Mouse (Mus musculus): ENCODE measurements around the gene Neil3. TPM values are rescaled to one million over a fixed set of nuclear protein-coding genes. Genes with fewer than 3 reads are reported as not detected.
"Not testable (repeated sequence)": the region's sequence is repeated elsewhere in the genome, so short reads cannot be mapped to it uniquely, and the experiment has no call there.

Gene Neil3
- polyA plus RNA-seq, 1 experiment from 2014 or later = 6.0 TPM

DNA sequence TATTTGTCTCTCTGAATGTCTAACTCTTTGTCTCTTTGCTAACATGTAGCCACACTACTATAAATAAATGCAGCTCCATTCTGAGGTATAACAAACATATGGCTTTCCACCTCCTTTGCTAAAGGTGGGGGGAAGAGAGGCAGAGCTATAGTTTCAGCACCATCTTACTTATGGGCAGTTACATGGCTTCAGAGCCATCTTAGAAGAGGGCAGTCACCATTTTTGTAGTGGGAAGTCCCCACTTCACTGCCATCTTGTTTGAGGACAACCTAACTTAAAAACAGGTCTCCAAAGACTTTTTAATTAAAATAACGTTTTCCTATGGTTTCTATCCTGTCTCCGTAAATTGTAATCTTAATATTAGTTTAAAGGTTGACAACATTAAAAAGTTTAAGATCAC lies 47.1 kb downstream of the Neil3 start:
- H3K4me3 ChIP-seq (replicated peaks; ENCODE audit: low read depth, low read length) = no peak overlapping the region
- no peaks in the 10 kb centered on the region for H3K36me3 ChIP-seq (ENCODE audit: control insufficient read depth, insufficient read depth, low read length)
- DNase-seq (no peak), ATAC-seq (ENCODE audit: low FRiP score, low TSS enrichment) (no peak)
- no peak overlapping the region for H3K27ac ChIP-seq (replicated peaks; ENCODE audit: low read depth, low read length)
- no peak overlapping the region for H3K4me2 ChIP-seq (ENCODE audit: low read length)
- no peaks in the 10 kb centered on the region for H3K9me3 ChIP-seq (ENCODE audit: control insufficient read depth, low read length)
- 92% methylated on average over 2 of the region's 2 CpGs for WGBS
- no peaks in the 10 kb centered on the region for H3K27me3 ChIP-seq (ENCODE audit: control insufficient read depth, insufficient read depth, low read length)
- no peak overlapping the region for H3K9ac ChIP-seq (replicated peaks; ENCODE audit: low read length)
- no peaks in the 10 kb centered on the region for H3K4me1 ChIP-seq (ENCODE audit: control insufficient read depth, insufficient read depth, low read length)

DNA sequence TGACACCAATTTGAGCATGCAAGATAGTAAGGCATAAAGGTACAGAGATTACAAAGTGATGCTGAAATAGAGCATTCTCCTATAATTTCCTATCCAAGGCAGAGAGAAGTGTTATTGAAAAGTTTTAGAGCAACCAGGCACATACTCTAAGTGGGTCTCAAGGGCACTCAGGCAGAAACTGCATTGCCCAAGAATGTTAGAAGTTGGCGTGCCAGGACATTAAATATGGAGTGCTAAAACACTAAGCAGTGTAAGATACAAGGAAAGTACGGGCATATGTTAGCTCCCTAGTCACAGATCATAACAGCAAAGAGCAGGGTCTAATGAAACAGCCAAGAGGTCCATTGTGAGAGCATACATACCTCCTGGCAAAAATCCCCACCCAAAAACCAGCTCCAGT lies 65.3 kb downstream of the Neil3 start:
- no peak overlapping the region for H3K4me3 ChIP-seq (replicated peaks; ENCODE audit: low read depth, low read length)
- H3K4me2 ChIP-seq (ENCODE audit: low read length) = no peak overlapping the region
- ATAC-seq (ENCODE audit: low FRiP score, low TSS enrichment) (no peak), DNase-seq (no peak)
- no peak overlapping the region for H3K27ac ChIP-seq (replicated peaks; ENCODE audit: low read depth, low read length)
- H3K36me3 ChIP-seq (ENCODE audit: control insufficient read depth, insufficient read depth, low read length) = no peaks in the 10 kb centered on the region
- no peaks in the 10 kb centered on the region for H3K27me3 ChIP-seq (ENCODE audit: control insufficient read depth, insufficient read depth, low read length)
- no peak overlapping the region for H3K9ac ChIP-seq (replicated peaks; ENCODE audit: low read length)
- WGBS = 86% methylated on average over 2 of the region's 2 CpGs
- H3K9me3 ChIP-seq (ENCODE audit: control insufficient read depth, low read length) = no peaks in the 10 kb centered on the region
- H3K4me1 ChIP-seq (ENCODE audit: control insufficient read depth, insufficient read depth, low read length) = no peaks in the 10 kb centered on the region

- Histone ChIP-seq H3K4me2 (ENCODE audit: low read length) (no peak overlapping the region), H3K27me3 (ENCODE audit: control insufficient read depth, insufficient read depth, low read length) (no peaks in the 10 kb centered on the region), H3K9ac (replicated peaks; ENCODE audit: low read length) (no peak overlapping the region), H3K27ac (replicated peaks; ENCODE audit: low read depth, low read length) (no peak overlapping the region), H3K4me1 (ENCODE audit: control insufficient read depth, insufficient read depth, low read length) (peaks cover 3% of the 10 kb centered on the region; the same call in 1 of the 2 replicates), H3K4me3 (replicated peaks; ENCODE audit: low read depth, low read length) (no peak overlapping the region), H3K36me3 (ENCODE audit: control insufficient read depth, insufficient read depth, low read length) (no peaks in the 10 kb centered on the region), H3K9me3 (ENCODE audit: control insufficient read depth, low read length) (no peaks in the 10 kb centered on the region)
- no peak for ATAC-seq (ENCODE audit: low FRiP score, low TSS enrichment)
- no peak for DNase-seq
- WGBS = 93% methylated on average over 6 of the region's 6 CpGs
Observed at GRCm38 (mm10) chr8:53566223-53566622, 72.6 kb downstream of the Neil3 start.

DNA sequence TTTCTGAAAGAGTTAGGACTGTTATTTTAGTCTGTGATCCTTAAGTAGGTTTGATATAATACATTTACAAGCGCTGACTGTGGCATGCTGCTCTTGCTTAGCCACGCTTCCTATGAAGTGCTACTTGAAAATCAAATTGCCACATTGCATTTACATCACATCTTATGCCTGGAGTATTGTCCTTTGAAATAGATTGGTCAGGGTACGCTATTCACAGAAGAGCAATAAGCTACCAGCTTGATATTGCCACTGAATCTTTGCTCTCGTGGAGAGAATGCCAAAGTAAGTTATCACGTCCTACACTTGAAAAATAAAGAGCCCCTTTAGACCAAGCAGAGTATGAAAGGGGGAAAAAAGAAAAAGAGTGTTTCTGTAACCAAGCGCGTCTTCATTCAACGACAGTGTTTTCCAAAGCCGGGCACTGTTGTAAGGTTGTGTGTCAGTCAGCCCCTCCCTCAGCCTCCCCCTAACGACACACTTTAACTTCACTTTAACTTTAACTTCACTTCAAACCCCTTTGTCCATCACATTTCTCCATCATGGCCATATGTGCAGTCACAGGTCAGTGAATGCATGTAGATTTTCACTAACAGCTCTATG lies 76.3 kb downstream of the Neil3 start:
- Histone ChIP-seq H3K9me3 (ENCODE audit: control insufficient read depth, low read length) (no peaks in the 10 kb centered on the region), H3K36me3 (ENCODE audit: control insufficient read depth, insufficient read depth, low read length) (no peaks in the 10 kb centered on the region), H3K4me3 (replicated peaks; ENCODE audit: low read depth, low read length) (no peak overlapping the region), H3K27me3 (ENCODE audit: control insufficient read depth, insufficient read depth, low read length) (no peaks in the 10 kb centered on the region), H3K27ac (replicated peaks; ENCODE audit: low read depth, low read length) (no peak overlapping the region), H3K4me2 (ENCODE audit: low read length) (0 out of 2 replicates have a peak overlapping the region, but pooled peaks have one; percentile 4), H3K9ac (replicated peaks; ENCODE audit: low read length) (no peak overlapping the region), H3K4me1 (ENCODE audit: control insufficient read depth, insufficient read depth, low read length) (peaks cover 3% of the 10 kb centered on the region; the same call in 1 of the 2 replicates)
- 21% methylated on average over 10 of the region's 10 CpGs for WGBS
- peak; percentile 67; the same call in 1 of the 2 replicates for ATAC-seq (ENCODE audit: low FRiP score, low TSS enrichment)
- peak; percentile 53 for DNase-seq

DNA sequence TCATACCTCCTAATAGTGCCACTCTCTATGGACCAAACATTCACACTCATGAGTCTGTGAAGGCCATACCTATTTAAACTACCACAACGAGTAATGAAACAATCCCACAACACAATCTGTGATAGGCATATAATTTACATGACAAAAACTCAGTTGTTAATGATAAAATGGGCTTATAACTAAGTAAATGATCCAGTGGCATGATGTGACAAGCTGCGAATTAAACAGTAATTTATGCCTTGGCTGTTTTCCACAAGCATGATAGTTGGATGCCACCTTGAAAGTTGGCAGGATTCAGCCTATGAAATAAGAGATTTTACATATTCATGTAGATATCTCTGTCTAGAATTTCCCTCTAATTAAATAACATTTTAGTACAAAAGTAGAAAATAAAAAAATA lies 99.3 kb downstream of the Neil3 start:
- H3K27me3 ChIP-seq (ENCODE audit: control insufficient read depth, insufficient read depth, low read length) = no peaks in the 10 kb centered on the region
- H3K9ac ChIP-seq (replicated peaks; ENCODE audit: low read length) = no peak overlapping the region
- no peak for ATAC-seq (ENCODE audit: low FRiP score, low TSS enrichment)
- no peak for DNase-seq
- H3K27ac ChIP-seq (replicated peaks; ENCODE audit: low read depth, low read length) = no peak overlapping the region
- no peak overlapping the region for H3K4me2 ChIP-seq (ENCODE audit: low read length)
- H3K4me3 ChIP-seq (replicated peaks; ENCODE audit: low read depth, low read length) = no peak overlapping the region
- H3K36me3 ChIP-seq (ENCODE audit: control insufficient read depth, insufficient read depth, low read length) = no peaks in the 10 kb centered on the region
- no peaks in the 10 kb centered on the region for H3K9me3 ChIP-seq (ENCODE audit: control insufficient read depth, low read length)
- no peaks in the 10 kb centered on the region for H3K4me1 ChIP-seq (ENCODE audit: control insufficient read depth, insufficient read depth, low read length)
- WGBS = 77% methylated on average over 2 of the region's 2 CpGs

DNA sequence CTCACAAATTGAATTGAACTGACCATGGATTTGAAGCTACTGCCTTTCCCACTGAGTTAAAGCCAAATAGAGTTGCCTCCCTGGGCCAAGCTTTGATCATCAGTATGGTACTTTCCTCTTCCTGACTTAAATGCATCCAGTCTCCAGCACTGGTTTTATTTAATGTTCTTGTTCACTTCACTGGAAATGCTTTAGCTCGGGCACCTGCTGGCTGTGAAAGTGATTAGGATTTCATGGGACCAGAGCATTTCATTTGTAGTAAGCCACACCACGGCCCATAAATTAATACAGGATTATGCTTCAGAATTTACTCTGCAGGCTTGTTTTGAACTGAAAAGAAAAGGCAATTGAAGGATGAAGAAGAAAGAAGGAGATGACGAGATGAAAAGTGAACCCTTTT lies 100.8 kb downstream of the Neil3 start:
- ATAC-seq (ENCODE audit: low FRiP score, low TSS enrichment); DNase-seq: not testable (repeated sequence)
- 18% methylated on average over 3 of the region's 3 CpGs for WGBS

More for the DNA sequence above, 100.8 kb downstream of the Neil3 start:
- not testable (repeated sequence) for H3K27me3 ChIP-seq (ENCODE audit: control insufficient read depth, insufficient read depth, low read length); H3K4me2 ChIP-seq (ENCODE audit: low read length); H3K4me3 ChIP-seq (replicated peaks; ENCODE audit: low read depth, low read length); H3K27ac ChIP-seq (replicated peaks; ENCODE audit: low read depth, low read length); H3K9ac ChIP-seq (replicated peaks; ENCODE audit: low read length); H3K4me1 ChIP-seq (ENCODE audit: control insufficient read depth, insufficient read depth, low read length); H3K9me3 ChIP-seq (ENCODE audit: control insufficient read depth, low read length); H3K36me3 ChIP-seq (ENCODE audit: control insufficient read depth, insufficient read depth, low read length)

Other genes starting within 250 kb of the Neil3 start
- 11.4 and 11.6 TPM in 2 replicates for gene Aga, start 127.3 kb downstream of the Neil3 start, polyA plus RNA-seq (2014; fragmentation: Nextera tagmentation; extraction: Ambion mirVana)